Mouse (Mus musculus): Measurements from ENCODE around the gene Rps27. TPM values are rescaled to one million over a fixed set of nuclear protein-coding genes. Genes with fewer than 3 reads are reported as not detected.

Gene Rps27
- polyA plus RNA-seq, 1 experiment from 2014 or later: 874 TPM

GRCm38 (mm10) chr3:90250791-90251190 is 37.3 kb upstream of the Rps27 start:
- ATAC-seq (replicated peaks; ENCODE audit: insufficient number of reproducible peaks, insufficient read depth, low FRiP score, low read depth): no peak
- Histone ChIP-seq H3K27me3 (no peaks in the 10 kb centered on the region), H3K9me3 (replicated peaks) (no peaks in the 10 kb centered on the region), H3K36me3 (peaks cover 16% of the 10 kb centered on the region; the same call in 1 of the 2 replicates), H3K9ac (no peak overlapping the region), H3K4me2 (no peak overlapping the region), H3K4me3 (no peak overlapping the region), H3K27ac (no peak overlapping the region), H3K4me1 (replicated peaks) (peaks cover 27% of the 10 kb centered on the region)
- 79% methylated on average over 6 of the region's 6 CpGs for WGBS

GRCm38 (mm10) chr3:90248746-90249100 is 35.3 kb upstream of the Rps27 start:
- peak overlapping the region; percentile 62 for H3K4me3 ChIP-seq
- H3K27me3 ChIP-seq: no peaks in the 10 kb centered on the region
- H3K9ac ChIP-seq: peak overlapping the region; percentile 68
- peak; percentile 48 for ATAC-seq (replicated peaks; ENCODE audit: insufficient number of reproducible peaks, insufficient read depth, low FRiP score, low read depth)
- H3K4me1 ChIP-seq (replicated peaks): peaks cover 22% of the 10 kb centered on the region
- peak overlapping the region; percentile 77 for H3K4me2 ChIP-seq
- H3K9me3 ChIP-seq (replicated peaks): no peaks in the 10 kb centered on the region
- peak overlapping the region; percentile 92 for H3K27ac ChIP-seq
- WGBS: 3% methylated on average over 10 of the region's 10 CpGs
- peaks cover 16% of the 10 kb centered on the region; the same call in 1 of the 2 replicates for H3K36me3 ChIP-seq

- peak; percentile 93 for ATAC-seq (replicated peaks; ENCODE audit: insufficient number of reproducible peaks, insufficient read depth, low FRiP score, low read depth)
- H3K27me3 ChIP-seq: no peaks in the 10 kb centered on the region
- under 1% methylated on average over 39 of the region's 44 CpGs for WGBS
Measured at GRCm38 (mm10) chr3:90247960-90248745, 34.7 kb upstream of the Rps27 start, which contains the start of gene Slc39a1. Slc39a1 (plus strand) TSS chr3:90248172.

DNA sequence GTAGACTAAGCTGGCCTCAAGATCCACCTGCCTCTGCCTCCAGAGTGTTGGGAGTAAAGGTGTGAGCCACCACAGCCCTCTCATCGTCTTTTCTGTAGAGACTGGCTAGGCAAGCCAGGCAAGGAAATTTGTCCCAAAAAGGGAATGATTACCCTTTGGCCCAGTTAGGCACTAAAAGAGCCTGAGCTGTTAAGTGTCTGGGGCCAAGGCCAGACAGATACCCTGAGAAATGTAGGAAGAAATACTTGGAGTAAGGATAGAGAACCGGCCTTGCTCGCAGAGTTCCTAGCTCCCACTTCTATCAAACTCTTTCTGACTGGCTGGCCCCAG is 34.1 kb upstream of the Rps27 start:
- Histone ChIP-seq H3K27me3 (no peaks in the 10 kb centered on the region), H3K9ac (peak overlapping the region; percentile 59), H3K36me3 (peaks cover 16% of the 10 kb centered on the region; the same call in 1 of the 2 replicates), H3K4me3 (peak overlapping the region; percentile 62), H3K27ac (peak overlapping the region; percentile 92), H3K4me1 (replicated peaks) (peaks cover 25% of the 10 kb centered on the region), H3K9me3 (replicated peaks) (no peaks in the 10 kb centered on the region), H3K4me2 (peak overlapping the region; percentile 77)
- ATAC-seq (replicated peaks; ENCODE audit: insufficient number of reproducible peaks, insufficient read depth, low FRiP score, low read depth): no peak; the same call in 1 of the 2 replicates
- 1% methylated on average over 3 of the region's 3 CpGs for WGBS

More at GRCm38 (mm10) chr3:90247960-90248745, 34.7 kb upstream of the Rps27 start, which contains the start of gene Slc39a1:
- H3K4me2 ChIP-seq: peak within 1 kb of the TSS; percentile 77
- peak within 1 kb of the TSS; percentile 62 for H3K4me3 ChIP-seq
- H3K9me3 ChIP-seq (replicated peaks): no peaks in the 10 kb centered on the region
- H3K9ac ChIP-seq: peak within 1 kb of the TSS; percentile 68
- peaks cover 16% of the 10 kb centered on the region; the same call in 1 of the 2 replicates for H3K36me3 ChIP-seq
- peak within 1 kb of the TSS; percentile 92 for H3K27ac ChIP-seq
- H3K4me1 ChIP-seq (replicated peaks): peaks cover 23% of the 10 kb centered on the region

DNA sequence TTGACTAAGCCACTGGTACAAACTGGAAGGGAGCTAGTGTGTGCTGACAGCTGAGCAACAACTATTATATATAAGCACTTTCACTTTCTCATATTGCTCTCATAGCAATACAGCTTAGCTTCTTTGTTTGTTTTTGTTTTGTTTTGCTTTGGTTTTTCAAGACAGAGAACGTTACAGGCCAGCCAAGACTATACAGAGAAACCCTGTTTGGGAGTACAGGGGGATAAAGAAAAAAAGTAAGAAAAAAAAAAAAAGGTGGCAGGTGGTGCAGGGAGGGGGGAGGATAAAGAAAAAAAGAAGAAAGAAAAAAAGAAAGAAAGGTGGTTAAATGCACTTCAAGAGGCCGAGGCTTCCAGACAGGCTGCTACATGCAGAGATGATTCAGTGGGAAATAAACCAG is 32.0 kb upstream of the Rps27 start:
- Histone ChIP-seq H3K27me3 (no peaks in the 10 kb centered on the region), H3K4me1 (replicated peaks) (peaks cover 22% of the 10 kb centered on the region), H3K4me2 (no peak overlapping the region), H3K27ac (no peak overlapping the region), H3K36me3 (0 out of 2 replicates have a peak, but pooled peaks cover 3% of the 10 kb centered on the region), H3K9ac (no peak overlapping the region), H3K9me3 (replicated peaks) (no peaks in the 10 kb centered on the region), H3K4me3 (no peak overlapping the region)
- 67% methylated on average over 2 of the region's 2 CpGs for WGBS
- ATAC-seq (replicated peaks; ENCODE audit: insufficient number of reproducible peaks, insufficient read depth, low FRiP score, low read depth): no peak

DNA sequence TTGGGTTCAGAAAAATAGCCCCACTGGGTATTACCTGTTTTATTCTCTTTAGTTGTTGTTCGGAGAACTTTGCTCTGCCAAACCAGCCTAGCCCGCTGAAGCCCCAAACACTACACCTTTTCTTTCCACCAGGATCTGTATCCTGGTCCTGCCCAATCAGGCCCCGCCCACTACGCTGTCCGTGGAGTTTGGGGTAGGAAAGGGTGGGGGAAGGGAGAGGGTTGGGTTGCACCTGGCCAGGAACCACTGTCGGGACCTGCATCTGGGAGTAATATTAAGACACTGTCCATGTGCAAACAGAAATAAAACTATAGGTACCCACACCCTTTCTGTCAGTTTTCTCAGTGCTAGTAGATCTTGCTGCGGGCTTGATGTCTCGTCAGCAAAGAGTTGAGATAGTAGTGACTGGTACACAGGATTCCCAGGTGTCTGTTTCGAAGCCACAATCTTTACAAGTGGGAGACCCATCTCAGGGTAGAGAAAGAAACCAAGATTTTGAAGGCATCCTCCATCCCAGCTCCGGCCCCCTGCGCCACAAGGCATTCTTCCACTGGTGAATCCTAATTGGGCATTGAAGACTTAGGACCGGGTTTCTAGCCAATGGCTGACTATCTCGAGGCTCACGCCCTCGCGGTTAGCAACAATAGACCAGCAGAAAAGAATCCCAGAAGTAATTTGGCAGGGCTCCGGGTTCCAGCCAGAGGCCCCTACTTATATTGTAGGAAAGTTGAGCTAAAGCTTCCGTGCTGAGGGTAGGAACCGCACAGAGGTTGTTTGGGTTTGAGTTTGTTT is 29.7 kb upstream of the Rps27 start, which contains the start of gene Creb3l4:
Creb3l4 (minus strand) TSS at position 529 of the 792 bp plus-strand sequence.
- H3K36me3 ChIP-seq: no peaks in the 10 kb centered on the region
- H3K9ac ChIP-seq: peak within 1 kb of the TSS; percentile 27
- peaks cover 14% of the 10 kb centered on the region for H3K4me1 ChIP-seq (replicated peaks)
- 7% methylated on average over 19 of the region's 19 CpGs for WGBS
- H3K27ac ChIP-seq: peak within 1 kb of the TSS; percentile 50; the same call in 1 of the 2 replicates
- no peaks in the 10 kb centered on the region for H3K27me3 ChIP-seq
- H3K9me3 ChIP-seq (replicated peaks): no peaks in the 10 kb centered on the region
- H3K4me3 ChIP-seq: peak within 1 kb of the TSS; percentile 45
- ATAC-seq (replicated peaks; ENCODE audit: insufficient number of reproducible peaks, insufficient read depth, low FRiP score, low read depth): peak; percentile 47
- H3K4me2 ChIP-seq: peak within 1 kb of the TSS; percentile 71

- no peak for ATAC-seq (replicated peaks; ENCODE audit: insufficient number of reproducible peaks, insufficient read depth, low FRiP score, low read depth)
- Histone ChIP-seq H3K4me3 (no peak overlapping the region), H3K4me2 (no peak overlapping the region), H3K9me3 (replicated peaks) (no peaks in the 10 kb centered on the region), H3K9ac (no peak overlapping the region), H3K4me1 (replicated peaks) (peaks cover 10% of the 10 kb centered on the region), H3K27ac (no peak overlapping the region), H3K36me3 (no peaks in the 10 kb centered on the region), H3K27me3 (no peaks in the 10 kb centered on the region)
- 82% methylated on average over 10 of the region's 10 CpGs for WGBS
Measured at GRCm38 (mm10) chr3:90241669-90242358, 28.4 kb upstream of the Rps27 start.

DNA sequence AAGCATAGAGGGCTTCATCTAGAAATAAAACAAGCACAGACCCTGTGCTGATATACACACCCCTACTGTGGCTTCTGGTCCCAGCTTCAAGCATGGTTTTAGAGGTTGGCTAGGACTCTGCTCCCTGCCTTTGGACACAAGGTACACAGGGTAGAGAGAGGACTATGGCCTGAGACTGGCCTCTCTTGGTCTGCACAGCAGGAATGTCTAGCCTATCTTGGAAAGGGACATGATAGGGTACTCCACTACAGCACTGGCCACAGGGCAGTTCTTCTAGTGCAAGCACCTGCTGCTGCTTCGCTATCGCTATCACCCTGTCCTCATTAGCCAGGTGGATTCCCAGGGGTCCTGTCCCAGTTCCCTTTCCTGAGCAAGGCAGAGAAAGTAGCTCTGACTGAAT is 27.8 kb upstream of the Rps27 start:
- Histone ChIP-seq H3K4me2 (no peak overlapping the region), H3K27ac (no peak overlapping the region), H3K36me3 (no peaks in the 10 kb centered on the region), H3K9ac (no peak overlapping the region), H3K4me3 (no peak overlapping the region), H3K27me3 (no peaks in the 10 kb centered on the region), H3K9me3 (replicated peaks) (no peaks in the 10 kb centered on the region), H3K4me1 (replicated peaks) (peaks cover 10% of the 10 kb centered on the region)
- no peak for ATAC-seq (replicated peaks; ENCODE audit: insufficient number of reproducible peaks, insufficient read depth, low FRiP score, low read depth)
- WGBS: 85% methylated on average over 2 of the region's 2 CpGs

GRCm38 (mm10) chr3:90231507-90232333 is 18.3 kb upstream of the Rps27 start, which contains the start of gene Jtb:
Jtb (plus strand) TSS chr3:90231597.
- Histone ChIP-seq H3K9ac (peak within 1 kb of the TSS; percentile 86), H3K4me2 (peak within 1 kb of the TSS; percentile 79), H3K27me3 (no peaks in the 10 kb centered on the region), H3K4me3 (peak within 1 kb of the TSS; percentile 81), H3K4me1 (replicated peaks) (peaks cover 6% of the 10 kb centered on the region), H3K36me3 (peaks cover 17% of the 10 kb centered on the region), H3K27ac (peak within 1 kb of the TSS; percentile 93), H3K9me3 (replicated peaks) (no peaks in the 10 kb centered on the region)
- peak; percentile 96 for ATAC-seq (replicated peaks; ENCODE audit: insufficient number of reproducible peaks, insufficient read depth, low FRiP score, low read depth)
- under 1% methylated on average over 61 of the region's 61 CpGs for WGBS

DNA sequence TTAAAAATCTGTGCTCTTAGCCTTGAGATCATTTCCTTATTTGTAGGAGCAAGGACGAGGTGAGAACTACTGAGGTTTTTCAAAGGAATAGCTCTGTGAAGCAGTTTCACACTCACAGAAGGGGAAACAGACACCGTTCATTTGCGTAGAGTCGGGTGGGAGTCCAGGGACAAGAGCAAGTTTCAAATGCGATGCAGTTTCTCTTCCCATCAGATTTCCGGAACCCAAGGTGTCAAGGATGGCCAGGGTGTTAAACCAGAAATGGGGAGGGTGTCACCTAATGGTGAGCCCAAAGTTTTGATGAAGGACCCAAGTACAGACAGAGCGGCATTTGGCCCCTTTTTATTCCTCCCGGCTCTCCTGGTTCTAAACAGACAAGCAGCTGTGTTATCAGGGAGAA is 17.6 kb upstream of the Rps27 start:
- Histone ChIP-seq H3K9ac (peak overlapping the region; percentile 86; the same call in 1 of the 2 replicates), H3K36me3 (peaks cover 17% of the 10 kb centered on the region), H3K4me1 (replicated peaks) (peaks cover 6% of the 10 kb centered on the region), H3K27ac (peak overlapping the region; percentile 93), H3K4me3 (peak overlapping the region; percentile 81), H3K4me2 (peak overlapping the region; percentile 79), H3K9me3 (replicated peaks) (no peaks in the 10 kb centered on the region), H3K27me3 (no peaks in the 10 kb centered on the region)
- no peak for ATAC-seq (replicated peaks; ENCODE audit: insufficient number of reproducible peaks, insufficient read depth, low FRiP score, low read depth)
- WGBS: 12% methylated on average over 8 of the region's 8 CpGs
